Mouse (Mus musculus): ENCODE data around the gene Lmtk3.
A peak's percentile ranks its signal among the peaks of the same experiment; 100 is the strongest.

Gene Lmtk3

GRCm38 (mm10) chr7:45808471-45808870, 24.9 kb downstream of the Lmtk3 start:
- no peak for DNase-seq (ENCODE audit: extremely low spot score, low spot score)

GRCm38 (mm10) chr7:45809276-45810075, 25.9 kb downstream of the Lmtk3 start:
- no peak for DNase-seq (ENCODE audit: extremely low spot score, low spot score)

GRCm38 (mm10) chr7:45812921-45813320, 29.4 kb downstream of the Lmtk3 start:
- DNase-seq (ENCODE audit: extremely low spot score, low spot score), result no peak

GRCm38 (mm10) chr7:45813787-45814779, 30.5 kb downstream of the Lmtk3 start, which contains the start of gene Cyth2:
Gene Cyth2, minus strand, starts transcription at chr7:45814581.
- peak; percentile 100 for DNase-seq (ENCODE audit: extremely low spot score, low spot score)

- DNase-seq (ENCODE audit: extremely low spot score, low spot score), result no peak
Measured at GRCm38 (mm10) chr7:45814841-45815240, 31.3 kb downstream of the Lmtk3 start.

GRCm38 (mm10) chr7:45815323-45815983, 31.9 kb downstream of the Lmtk3 start:
- no peak for DNase-seq (ENCODE audit: extremely low spot score, low spot score)

- no peak for DNase-seq (ENCODE audit: extremely low spot score, low spot score)
Measured at GRCm38 (mm10) chr7:45815984-45816351, 32.4 kb downstream of the Lmtk3 start.

GRCm38 (mm10) chr7:45819843-45820242, 36.3 kb downstream of the Lmtk3 start:
- no peak for DNase-seq (ENCODE audit: extremely low spot score, low spot score)

GRCm38 (mm10) chr7:45820913-45821312, 37.4 kb downstream of the Lmtk3 start:
- no peak for DNase-seq (ENCODE audit: extremely low spot score, low spot score)

GRCm38 (mm10) chr7:45824598-45824997, 41.1 kb downstream of the Lmtk3 start, which contains the start of gene Kcnj14:
Gene Kcnj14, minus strand, starts transcription at chr7:45824782.
- no peak for DNase-seq (ENCODE audit: extremely low spot score, low spot score)

- no peak for DNase-seq (ENCODE audit: extremely low spot score, low spot score)
Measured at GRCm38 (mm10) chr7:45826631-45827030, 43.1 kb downstream of the Lmtk3 start.

- peak; percentile 91 for DNase-seq (ENCODE audit: extremely low spot score, low spot score)
Measured at GRCm38 (mm10) chr7:45830427-45831127, 47.0 kb downstream of the Lmtk3 start, which contains the start of gene Grwd1. Gene Grwd1, minus strand, starts transcription at chr7:45830944.

- peak; percentile 24 for DNase-seq (ENCODE audit: extremely low spot score, low spot score)
Measured at GRCm38 (mm10) chr7:45831128-45831525, 47.6 kb downstream of the Lmtk3 start.

GRCm38 (mm10) chr7:45832428-45832827, 48.9 kb downstream of the Lmtk3 start:
- peak; percentile 29 for DNase-seq (ENCODE audit: extremely low spot score, low spot score)

GRCm38 (mm10) chr7:45833148-45833790, 49.7 kb downstream of the Lmtk3 start:
- DNase-seq (ENCODE audit: extremely low spot score, low spot score), result peak; percentile 52

- DNase-seq (ENCODE audit: extremely low spot score, low spot score), result peak; percentile 41
Measured at GRCm38 (mm10) chr7:45833924-45834323, 50.4 kb downstream of the Lmtk3 start.

- no peak for DNase-seq (ENCODE audit: extremely low spot score, low spot score)
Measured at GRCm38 (mm10) chr7:45842950-45843744, 59.6 kb downstream of the Lmtk3 start.

GRCm38 (mm10) chr7:45848447-45849027, 65.0 kb downstream of the Lmtk3 start:
- DNase-seq (ENCODE audit: extremely low spot score, low spot score), result no peak

- DNase-seq (ENCODE audit: extremely low spot score, low spot score), result no peak
Measured at GRCm38 (mm10) chr7:45850661-45851060, 67.1 kb downstream of the Lmtk3 start.

Measured in neural tube, embryonic 10.5 days (tissue).